Mouse (Mus musculus): ENCODE results near the gene Kctd4. TPM values are rescaled to one million over a fixed set of nuclear protein-coding genes. Genes with fewer than 3 reads are reported as not detected.

The Kctd4 gene
- polyA plus RNA-seq, 1 experiment: 3.5 TPM

- WGBS: 18% methylated on average over 7 of the region's 7 CpGs
- TF ChIP-seq POLR2A (IDR thresholded peaks at IDR 0.05; ENCODE audit: borderline replicate concordance, insufficient read depth, low read length): no peak
- TF ChIP-seq CTCF (IDR thresholded peaks at IDR 0.05; ENCODE audit: borderline replicate concordance, insufficient read depth, low read depth, low read length): no peak
- Histone ChIP-seq H3K4me3 (replicated peaks; ENCODE audit: insufficient read depth, low read depth, low read length) (peak overlapping the region; percentile 95), H3K27ac (ENCODE audit: insufficient read depth, low read length) (no peak overlapping the region), H3K27me3 (ENCODE audit: control insufficient read depth, insufficient read depth, low read length) (no peaks in the 10 kb centered on the region), H3K4me1 (ENCODE audit: control insufficient read depth, insufficient read depth, low read length) (no peaks in the 10 kb centered on the region; the same call in 1 of the 2 replicates)
- no peak for DNase-seq
These were observed 56.3 kb downstream of the Kctd4 start for GRCm38 (mm10) chr14:76011062-76011457.

GRCm38 (mm10) chr14:76014331-76014730 is 59.5 kb downstream of the Kctd4 start:
- no peak overlapping the region for H3K4me3 ChIP-seq (replicated peaks; ENCODE audit: insufficient read depth, low read depth, low read length)
- DNase-seq: no peak
- H3K4me1 ChIP-seq (ENCODE audit: control insufficient read depth, insufficient read depth, low read length): no peaks in the 10 kb centered on the region
- no peak overlapping the region for H3K27ac ChIP-seq (ENCODE audit: insufficient read depth, low read length)
- H3K27me3 ChIP-seq (ENCODE audit: control insufficient read depth, insufficient read depth, low read length): no peaks in the 10 kb centered on the region
- 13% methylated on average over 2 of the region's 2 CpGs for WGBS
- TF ChIP-seq CTCF (IDR thresholded peaks at IDR 0.05; ENCODE audit: borderline replicate concordance, insufficient read depth, low read depth, low read length) (no peak), POLR2A (IDR thresholded peaks at IDR 0.05; ENCODE audit: borderline replicate concordance, insufficient read depth, low read length) (no peak)

Other genes starting within 250 kb of the Kctd4 start
- 27.7 and 28.2 TPM in 2 replicates for gene Cog3, start 200.5 kb upstream of the Kctd4 start, polyA plus RNA-seq (2012; rRNA removed)
- 9.9 and 12.2 TPM in 2 replicates for gene Slc25a30, start 168.0 kb upstream of the Kctd4 start, polyA plus RNA-seq (2012; rRNA removed)
- 698 and 753 TPM in 2 replicates for gene Tpt1, start 109.9 kb upstream of the Kctd4 start, polyA plus RNA-seq (2012; rRNA removed)
- 12.9 and 13.2 TPM in 2 replicates for gene Gtf2f2, start 55.9 kb downstream of the Kctd4 start, polyA plus RNA-seq (2012; rRNA removed)
- 13.9 and 14.5 TPM in 2 replicates for gene Gpalpp1, start 155.8 kb downstream of the Kctd4 start, polyA plus RNA-seq (2012; rRNA removed)
- gene Nufip1, start 155.9 kb downstream of the Kctd4 start, polyA plus RNA-seq (2012; rRNA removed): 6.9 and 7.0 TPM in 2 replicates

All from cerebellum, adult 2 months (tissue).